Mouse (Mus musculus) urinary bladder, postnatal 36 days (tissue): Measurements from ENCODE around the gene Gpatch2.

Experiments
- DNase-seq, 2 experiments: peaks; one replicate each; pipeline ENCODE4 v3.0.0; 2022; ENCODE audit warnings: low spot score in 2 of 2, mixed read lengths in 1 of 2

The Gpatch2 gene

DNA sequence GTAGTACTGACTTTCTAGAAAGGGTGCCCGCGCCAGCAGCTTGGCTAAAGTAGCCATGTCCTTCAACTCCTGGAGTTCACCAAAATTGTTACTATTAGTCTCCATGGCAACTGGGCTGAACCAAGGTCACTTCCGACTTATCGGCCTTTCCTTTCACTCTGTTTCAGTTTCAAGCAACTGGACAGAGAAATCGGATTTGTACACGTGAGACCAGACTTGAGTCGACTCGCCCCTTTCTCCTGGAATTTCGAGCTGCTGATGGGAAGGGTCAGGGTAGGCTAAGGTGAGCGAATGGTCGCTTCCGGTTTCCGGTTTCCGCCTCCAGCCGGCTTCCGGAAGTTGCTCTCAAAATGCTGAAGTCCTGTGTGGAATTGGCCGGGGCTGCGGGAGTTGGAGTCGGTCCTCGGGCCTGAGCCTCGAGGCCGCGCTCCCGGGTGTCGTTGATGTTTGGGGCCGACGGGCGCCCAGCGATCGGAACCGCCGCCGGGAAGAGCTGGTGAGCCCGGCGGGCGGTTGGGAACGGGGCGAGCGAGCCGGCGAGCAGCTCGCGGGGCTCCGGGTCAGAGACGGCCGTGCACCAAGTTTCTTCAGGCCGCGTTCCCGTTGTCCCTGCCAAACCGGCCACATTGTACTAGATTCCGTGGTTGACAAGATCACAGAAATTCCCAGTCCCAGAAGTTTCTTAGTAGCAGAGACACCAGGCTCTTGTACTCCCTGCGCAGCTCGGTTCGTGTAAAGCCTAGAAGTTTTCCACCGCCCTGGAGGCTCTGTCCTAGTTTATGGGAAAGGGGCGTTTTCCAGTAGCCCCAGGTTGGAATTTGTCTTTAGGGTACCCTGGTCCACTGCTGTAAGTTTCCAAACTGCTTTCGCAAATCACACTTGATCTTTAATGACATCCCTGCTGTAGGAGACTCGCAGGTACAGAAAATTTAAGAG is at the start of gene Gpatch2, which contains the start of gene Spata17:
TSS of gene Gpatch2 (plus strand) at position 328 of the 936 bp plus-strand sequence.
TSS of gene Spata17 (minus strand) at position 285 of the 936 bp plus-strand sequence.
- DNase-seq: peak; percentile 61 to 80

DNA sequence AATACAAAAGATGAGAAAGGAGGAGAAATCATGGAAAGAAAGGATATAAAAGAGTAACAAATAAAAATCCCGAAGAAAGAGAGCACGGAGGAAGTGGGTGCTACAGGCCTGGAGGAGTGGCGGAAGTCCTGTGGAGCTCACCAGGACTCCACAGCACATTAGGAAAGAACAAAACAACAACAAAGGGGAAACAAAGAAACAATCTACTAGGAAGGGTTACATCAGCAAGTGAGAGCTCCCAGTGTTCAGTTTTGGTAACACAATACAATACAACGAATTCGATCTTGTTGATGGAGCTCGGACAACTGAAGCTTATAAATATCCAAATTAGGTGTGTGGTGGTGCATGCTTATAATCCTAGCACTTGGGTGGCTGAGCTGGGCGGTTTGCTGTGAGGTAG is 45.7 kb upstream of the Gpatch2 start:
- DNase-seq: no peak

DNA sequence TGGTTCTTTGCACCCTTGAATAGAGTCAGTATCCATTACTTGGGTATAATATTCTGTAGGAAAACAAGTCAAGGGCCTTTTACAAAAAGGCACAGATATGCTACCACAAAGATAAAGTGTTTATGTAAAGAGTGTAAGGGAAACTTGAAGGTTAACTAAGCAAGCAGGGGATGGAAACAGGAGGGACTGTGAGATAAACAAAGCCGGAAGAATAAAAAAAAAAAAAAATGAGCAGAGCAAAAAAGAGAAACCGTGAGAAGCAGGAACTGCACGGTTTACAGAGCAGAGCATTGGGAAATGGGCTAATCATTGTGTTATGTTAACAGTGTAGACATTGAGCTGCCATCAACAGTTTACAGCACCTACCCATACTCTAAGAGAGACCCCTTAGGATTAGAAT is 44.9 kb upstream of the Gpatch2 start:
- DNase-seq: no peak

DNA sequence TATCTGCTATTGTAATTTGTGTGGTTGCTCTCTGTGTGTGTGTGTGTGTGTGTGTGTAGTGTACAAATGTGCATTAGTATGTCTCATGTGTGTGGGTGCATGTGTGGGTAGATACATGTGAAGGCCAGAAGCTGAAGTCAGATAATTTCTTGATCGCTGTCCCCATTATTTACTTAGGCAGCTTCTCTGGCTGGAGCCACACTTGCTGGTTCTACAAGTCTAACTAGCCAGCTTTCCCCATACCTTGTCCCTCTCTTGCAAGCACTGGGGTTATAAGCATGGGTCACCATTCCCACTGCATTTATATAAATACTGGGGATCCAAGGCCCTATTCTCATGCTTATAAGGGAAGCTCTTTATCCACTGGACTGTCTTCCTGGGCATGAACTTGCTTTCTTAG is 39.3 kb upstream of the Gpatch2 start:
- no peak for DNase-seq

DNA sequence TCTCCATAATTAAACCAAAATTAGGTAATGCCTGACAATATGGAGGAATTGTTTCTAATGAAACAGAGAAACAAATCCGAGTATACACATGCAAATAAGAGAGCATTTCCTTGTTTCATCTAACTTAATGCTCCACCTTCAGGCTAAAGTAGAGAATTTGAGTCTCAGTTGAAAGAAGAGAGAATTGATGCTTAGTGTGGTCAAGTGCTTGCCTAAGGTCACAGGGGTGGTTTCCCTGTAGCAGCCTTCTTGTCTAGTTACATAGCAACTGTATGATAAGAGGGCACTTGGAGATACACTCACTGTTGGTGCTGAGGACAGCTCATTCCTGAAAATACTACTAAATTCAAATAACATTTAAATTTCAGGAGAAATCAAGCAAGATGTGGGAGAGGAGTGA is 36.8 kb upstream of the Gpatch2 start:
- DNase-seq: no peak

DNA sequence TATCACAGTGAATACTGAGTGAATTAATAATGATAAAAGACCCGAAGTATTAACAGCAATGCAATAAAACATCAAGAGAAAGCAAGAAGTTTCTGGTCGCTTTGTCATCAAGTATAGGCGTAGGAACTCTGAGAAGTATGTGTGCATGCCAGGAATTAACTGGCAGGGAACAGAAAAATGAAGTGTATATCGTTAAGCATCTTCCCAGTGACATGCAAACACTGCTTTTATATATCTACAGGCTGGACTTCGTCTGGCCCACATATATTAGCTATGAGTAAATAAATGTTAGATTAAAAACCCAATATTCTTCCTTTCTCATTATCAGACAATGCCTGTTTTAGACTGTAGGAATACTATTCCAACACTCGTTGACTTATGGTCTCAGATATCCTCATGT is 9.8 kb upstream of the Gpatch2 start:
- DNase-seq: no peak

DNA sequence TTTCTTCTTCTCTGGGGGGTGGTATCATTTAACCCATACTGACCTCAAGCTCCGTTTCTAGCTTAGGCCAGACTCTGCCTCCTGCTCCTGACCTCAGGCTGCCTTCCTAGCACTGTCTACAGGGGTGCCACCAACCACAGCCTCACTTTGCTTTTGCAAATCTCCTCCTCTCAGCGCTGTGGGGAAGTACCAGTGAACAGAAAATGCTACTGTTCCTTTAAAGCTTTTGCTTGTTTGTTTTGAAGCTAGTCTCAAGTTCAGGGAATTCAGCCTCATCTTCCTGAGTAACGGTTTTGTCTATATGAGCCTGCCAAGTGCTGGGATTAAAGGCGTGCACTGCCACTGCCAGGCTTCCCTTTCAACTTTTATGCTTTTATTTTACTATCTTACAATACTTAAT is 5.8 kb upstream of the Gpatch2 start:
- no peak for DNase-seq

DNA sequence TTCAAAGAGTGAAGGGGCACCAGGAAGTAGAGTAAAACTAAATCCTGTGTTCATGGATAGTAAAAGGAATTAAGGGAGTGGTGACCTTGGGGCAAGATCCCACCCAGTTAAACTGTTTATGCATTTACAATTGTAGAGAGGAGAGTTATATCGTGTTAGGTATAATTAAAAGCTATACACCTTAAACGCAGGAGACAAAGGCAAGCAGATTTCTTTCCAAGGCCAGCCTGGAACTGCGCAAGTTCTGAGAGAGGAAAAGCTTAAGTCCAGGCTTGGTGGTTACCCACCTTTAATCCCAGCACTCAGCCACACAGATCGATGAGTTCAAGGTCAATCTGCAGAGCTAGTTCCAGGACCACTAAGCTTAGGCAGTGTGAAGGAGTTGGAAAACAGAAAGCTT is 4.6 kb upstream of the Gpatch2 start:
- DNase-seq: no peak

DNA sequence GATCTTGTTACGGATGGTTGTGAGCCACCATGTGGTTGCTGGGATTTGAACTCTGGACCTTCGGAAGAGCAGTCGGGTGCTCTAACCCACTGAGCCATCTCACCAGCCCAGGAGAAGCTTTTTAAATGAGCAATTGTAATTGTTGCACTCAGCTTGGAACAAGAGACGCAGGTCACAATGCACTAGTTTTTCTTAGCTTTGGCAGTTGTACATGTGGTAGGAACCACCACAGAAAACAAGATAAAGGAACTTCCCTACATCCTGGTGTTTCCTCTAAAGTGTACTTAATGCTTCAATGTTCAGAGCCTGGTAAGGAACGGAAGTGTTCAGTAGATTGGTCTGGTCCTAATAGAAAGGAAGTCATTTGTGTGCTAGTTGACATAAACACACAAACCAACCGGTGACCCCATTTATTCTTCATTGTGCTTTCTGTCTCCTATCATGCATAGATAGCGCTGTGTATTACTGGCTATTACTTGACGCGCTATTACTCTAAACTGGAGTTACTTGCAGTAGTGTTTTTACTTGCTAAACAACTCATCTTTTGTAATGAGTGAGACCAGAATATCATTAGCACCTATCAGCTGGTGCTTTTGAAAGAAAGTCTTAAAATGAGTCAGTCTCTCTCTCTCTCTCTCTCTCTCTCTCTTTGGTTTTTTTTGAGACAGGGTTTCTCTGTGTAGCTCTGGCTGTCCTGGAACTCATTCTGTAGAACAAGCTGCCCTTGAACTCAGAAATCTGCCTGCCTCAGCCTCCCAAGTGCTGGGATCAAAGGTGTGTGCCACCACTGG is 1.5 kb downstream of the Gpatch2 start:
- DNase-seq: no peak

DNA sequence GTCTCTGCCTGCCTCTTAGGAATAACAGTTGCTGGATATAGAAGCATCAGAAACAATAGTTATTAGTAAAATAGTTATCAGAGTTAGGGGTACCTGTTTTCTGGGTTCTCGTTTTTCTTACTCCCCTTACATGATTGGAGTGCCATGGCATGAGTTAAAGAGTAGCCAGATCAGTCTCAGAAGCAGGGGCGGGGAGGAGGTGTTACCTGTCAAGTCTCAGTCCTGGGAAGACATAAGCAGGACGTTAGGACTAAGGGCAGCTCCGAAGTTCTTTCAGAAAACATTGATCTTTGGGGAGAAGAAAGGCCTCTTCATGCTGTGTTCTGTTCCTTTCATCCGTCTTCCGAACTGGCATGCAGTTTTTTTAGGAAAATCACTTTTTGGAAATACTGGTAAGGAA is 5.4 kb downstream of the Gpatch2 start:
- no peak for DNase-seq

DNA sequence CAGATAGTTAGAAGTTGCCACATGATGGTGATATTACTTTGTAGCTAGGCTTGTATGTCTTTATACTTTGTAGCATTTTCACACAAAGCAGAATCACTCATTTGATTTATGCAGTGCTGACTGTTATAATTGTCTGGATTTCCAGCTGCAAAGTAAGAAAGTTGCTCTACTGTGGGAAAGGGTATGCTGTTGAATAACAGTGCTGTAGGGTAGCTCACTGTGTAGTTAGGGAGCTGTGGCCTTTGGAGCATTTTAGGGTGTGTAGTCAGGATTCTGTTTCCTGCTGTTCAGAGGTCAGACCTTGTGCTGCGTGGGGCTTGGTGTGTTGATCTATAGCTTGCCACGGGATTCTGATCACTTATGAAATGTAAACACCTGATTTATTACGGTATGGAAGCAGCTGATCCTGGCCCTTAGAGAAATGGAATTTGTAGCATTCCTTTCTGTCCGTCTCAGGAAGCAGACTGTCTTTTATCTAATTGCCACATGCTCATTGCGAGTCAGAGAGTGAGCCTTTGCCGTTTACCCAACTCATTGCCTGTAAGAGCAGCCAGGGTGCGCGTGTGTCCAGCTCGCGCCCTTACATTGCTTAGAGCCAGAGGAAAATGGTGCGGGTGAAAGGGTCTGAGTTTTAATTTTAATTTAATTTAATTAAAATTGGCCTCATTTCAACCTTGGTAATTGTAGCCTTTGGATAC is 11.2 kb downstream of the Gpatch2 start:
- no peak for DNase-seq

DNA sequence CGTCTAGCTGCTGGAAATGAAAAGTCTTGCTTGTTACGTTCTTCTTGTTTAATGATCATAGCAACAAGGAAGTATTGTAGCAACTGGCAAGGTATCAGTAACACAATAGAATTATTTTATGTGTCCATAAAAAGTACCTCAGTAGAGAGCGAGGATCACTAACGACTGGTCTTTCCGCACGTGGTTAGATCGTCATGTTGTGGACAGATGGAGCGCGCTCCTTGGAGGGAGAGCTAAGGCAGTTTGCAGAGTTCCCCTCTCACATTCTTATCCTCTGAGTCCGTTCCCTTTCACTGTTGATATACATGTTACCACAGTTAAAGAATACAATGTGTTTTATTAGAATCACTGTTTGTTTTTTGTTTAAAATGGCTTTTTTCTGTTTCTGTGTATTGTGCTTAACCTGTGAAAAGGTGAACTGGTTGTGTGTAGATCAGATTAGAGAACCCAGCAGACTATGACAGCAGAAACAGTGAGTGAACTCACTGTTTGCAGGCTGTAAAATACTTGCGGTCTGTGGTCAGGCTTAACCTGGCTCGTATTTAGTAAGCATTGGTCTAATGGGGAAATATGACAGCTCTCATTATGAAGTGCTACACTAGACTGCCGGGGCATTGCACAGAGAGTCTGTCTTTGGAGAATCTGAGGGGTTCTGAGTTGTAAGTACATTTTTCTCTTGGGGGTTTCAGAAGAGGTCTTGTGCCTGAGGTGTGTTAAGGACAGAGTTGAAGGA is 13.3 kb downstream of the Gpatch2 start:
- no peak for DNase-seq

DNA sequence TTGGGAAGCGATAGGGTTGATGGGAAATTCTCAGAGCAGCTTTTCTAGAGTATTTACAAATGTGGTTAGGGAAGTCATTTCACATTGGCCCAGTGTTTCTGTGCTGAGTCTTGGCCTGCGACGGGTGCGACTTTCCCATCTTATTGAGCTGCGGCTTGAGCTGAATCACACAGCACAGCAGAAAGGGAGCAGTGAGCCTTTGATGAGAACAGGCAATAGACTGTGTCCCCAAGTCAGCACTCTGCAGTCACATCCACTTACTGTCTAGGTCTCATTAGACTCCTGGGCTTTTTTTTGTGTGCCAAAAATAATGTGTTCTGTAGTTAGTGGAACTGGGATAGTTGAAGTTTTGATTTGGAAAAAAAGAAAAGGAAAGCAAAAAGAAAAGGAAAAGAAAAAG is 14.9 kb downstream of the Gpatch2 start:
- DNase-seq: no peak

DNA sequence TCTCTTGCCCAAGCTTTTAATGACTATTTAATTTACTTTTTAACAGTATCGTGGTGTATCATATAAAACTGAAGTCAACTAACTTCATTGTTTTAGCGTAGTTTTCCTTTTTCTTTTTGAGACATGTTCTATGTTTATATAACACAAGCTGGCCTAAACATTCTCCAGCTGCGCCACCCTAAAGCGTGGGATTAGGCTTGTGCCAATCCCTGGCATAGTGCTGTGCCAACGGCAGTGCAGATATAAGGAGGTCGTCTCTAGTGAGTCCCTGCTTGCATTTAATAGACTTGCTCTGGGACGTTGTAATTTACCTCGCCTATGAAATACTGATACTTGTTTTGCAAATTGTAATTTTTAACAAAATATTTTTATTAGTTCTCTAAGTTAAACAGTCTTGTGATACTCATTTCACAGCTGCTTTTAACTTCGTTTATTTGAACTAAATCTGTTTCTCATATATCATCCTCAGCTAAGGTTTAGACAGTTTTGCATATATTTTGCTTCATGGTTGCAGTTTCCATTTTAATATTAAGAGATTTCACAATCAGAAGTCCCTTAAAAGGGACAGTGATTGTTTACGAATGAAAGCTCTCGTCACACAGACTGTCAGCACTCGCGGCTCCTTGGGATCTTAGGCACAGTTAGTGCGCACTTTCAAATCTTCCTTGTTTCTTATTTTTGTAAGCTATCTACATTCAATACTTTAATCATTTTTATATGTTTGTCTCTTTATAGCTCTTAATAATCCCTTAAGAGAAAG is 17.1 kb downstream of the Gpatch2 start:
- no peak for DNase-seq

DNA sequence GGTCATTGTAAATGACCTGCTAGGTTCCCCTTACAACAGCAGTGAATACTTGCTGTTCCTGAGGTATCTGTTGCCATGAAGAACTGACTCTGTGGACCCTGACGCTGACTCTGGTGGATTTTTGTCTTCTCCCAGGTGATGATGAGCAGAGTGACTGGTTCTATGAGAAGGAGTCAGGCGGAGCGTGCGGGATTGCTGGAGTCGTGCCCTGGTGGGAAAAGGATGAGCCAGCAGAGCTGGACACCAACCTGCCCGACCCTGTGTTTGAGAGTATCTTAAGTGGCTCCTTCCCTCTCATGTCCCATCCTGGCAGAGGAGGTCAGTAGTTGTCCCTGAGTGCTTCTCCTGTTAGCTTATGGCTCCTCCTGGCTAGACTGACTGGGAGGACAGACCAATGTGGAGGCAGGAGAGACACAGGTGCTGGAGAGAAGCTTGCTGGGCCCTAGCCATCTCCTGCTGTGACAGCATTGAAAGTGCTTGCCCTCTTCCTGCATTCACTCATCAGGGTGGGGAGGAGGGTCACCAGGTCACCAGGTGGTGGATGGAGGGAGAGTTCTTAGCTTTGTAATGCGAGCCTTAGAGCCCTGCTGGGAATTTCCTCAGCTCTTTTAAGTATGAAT is 17.8 kb downstream of the Gpatch2 start:
- no peak for DNase-seq

DNA sequence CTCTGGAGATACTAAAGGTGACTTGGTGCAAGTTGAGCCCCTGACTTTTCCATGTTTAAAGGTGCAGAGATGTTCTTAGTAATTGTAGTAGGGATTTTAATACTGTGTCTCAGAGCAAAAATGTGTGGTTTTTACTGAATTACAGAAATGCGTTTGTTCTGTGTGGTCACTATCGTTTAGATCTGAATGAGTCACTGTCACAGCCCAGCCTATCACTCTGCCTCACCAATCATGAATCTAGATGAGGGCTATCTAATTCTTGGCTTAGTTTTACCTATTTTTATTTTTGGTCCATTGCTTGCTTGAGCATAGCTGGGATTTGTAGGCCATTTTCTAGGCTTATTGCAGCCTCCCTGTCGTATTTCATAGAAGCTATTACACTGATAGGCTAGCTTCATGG is 19.9 kb downstream of the Gpatch2 start:
- no peak for DNase-seq

DNA sequence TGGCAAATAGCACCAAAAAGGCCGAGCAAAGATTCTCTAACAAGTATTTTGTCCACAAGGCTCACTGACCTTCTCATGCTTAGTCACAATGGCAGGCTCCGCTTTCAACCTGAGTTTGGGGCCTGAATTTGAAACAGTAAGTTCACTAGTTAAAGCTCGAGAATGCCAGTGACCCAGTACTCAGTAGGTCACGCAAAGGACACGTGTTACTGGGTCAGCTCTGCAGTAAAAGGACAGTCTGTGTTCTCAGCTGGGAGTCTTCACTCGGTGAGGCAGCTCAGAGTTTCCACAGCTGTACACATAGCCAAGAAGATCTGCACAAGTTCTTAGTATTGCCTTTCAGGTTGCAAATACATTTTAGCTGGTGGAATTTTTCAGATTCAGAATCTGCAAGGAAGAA is 21.0 kb downstream of the Gpatch2 start:
- no peak for DNase-seq

DNA sequence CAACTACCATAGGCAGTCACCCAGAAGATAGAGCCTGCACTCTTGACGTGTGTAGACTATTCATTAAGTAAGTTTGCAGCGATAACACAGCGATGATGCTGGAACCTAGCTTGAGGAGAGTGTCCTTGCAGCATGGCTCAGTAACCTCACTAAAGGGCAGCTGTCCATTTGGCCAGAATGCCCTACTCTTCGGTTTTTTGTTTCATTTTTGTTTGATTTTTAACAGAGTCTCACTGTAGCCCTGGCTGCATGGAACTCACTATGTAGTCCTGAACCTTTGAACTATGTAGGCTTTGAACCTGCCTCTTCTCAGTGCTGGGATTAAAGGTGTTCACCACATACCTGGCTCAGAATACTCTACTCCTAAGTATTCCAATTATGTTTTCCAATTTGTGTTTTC is 22.8 kb downstream of the Gpatch2 start:
- DNase-seq: no peak

DNA sequence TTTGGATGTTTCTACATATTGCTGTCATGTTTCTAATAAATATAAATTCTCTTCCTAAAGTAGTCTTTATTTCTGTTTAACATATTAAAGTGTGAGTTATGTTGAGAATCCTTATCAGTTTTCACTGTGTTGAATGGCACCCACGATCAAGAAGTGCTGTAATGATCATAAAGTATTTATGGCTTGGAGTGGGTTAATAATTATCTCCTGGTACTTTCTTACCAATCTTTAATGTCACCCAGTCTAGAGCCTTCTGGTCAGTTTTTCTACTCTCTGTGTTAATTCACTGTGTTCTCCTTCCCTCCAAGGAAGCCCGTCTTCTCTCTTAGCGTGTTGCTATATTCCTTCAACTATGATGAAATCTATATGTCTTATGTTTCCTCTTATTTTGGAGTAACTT is 25.0 kb downstream of the Gpatch2 start:
- DNase-seq: no peak

DNA sequence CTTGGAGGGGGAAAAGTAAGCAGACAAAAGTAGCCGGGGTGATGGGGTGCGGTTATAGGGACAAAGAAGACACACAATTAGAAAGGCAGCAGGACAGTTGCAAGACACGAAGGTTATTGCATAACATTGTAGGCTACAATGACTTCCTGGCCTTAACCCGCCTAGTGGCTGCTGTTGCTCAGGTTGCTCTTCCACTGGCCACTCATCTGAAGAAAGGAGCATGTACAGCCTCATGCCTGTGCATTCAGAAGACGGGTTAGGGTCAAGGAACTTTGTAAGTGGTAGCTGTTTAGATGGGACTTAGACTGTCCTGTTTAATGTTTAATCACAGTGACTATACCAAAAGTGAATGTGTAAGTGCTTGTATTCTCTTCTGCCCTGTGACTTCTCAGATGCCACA is 26.0 kb downstream of the Gpatch2 start:
- no peak for DNase-seq
